Mouse (Mus musculus): ENCODE measurements at regions not wholly inside any gene's neighbourhood (a gene's known extent, or its start where the extent isn't known, plus 50 kb on each side); places are given as distances from the start of the nearest gene placed in this dataset.
A peak's percentile ranks its signal among the peaks of the same experiment; 100 is the strongest.

GRCm38 (mm10) chr5:45196159-45196558 lies 253.9 kb downstream of the Qdpr start:
- WGBS = 62% methylated on average over 3 of the region's 3 CpGs

GRCm38 (mm10) chr5:45192287-45192686 lies 257.7 kb downstream of the Qdpr start:
- no peaks in the 10 kb centered on the region for H3K4me1 ChIP-seq (replicated peaks)
- no peak overlapping the region for H3K9ac ChIP-seq
- ATAC-seq (ENCODE audit: low read depth) = no peak
- H3K27me3 ChIP-seq = no peaks in the 10 kb centered on the region
- no peaks in the 10 kb centered on the region for H3K9me3 ChIP-seq
- H3K36me3 ChIP-seq = no peaks in the 10 kb centered on the region
- no peak overlapping the region for H3K4me2 ChIP-seq
- H3K27ac ChIP-seq (replicated peaks) = no peak overlapping the region
- H3K4me3 ChIP-seq = no peak overlapping the region

More at GRCm38 (mm10) chr5:45196159-45196558, 253.9 kb downstream of the Qdpr start:
- H3K4me1 ChIP-seq (replicated peaks) = no peaks in the 10 kb centered on the region
- no peaks in the 10 kb centered on the region for H3K27me3 ChIP-seq
- no peak overlapping the region for H3K9ac ChIP-seq
- no peak overlapping the region for H3K27ac ChIP-seq (replicated peaks)
- no peak overlapping the region for H3K4me3 ChIP-seq
- H3K4me2 ChIP-seq = no peak overlapping the region
- ATAC-seq (ENCODE audit: low read depth) = no peak
- H3K9me3 ChIP-seq = no peaks in the 10 kb centered on the region
- no peaks in the 10 kb centered on the region for H3K36me3 ChIP-seq

GRCm38 (mm10) chr5:45173035-45173755 lies 276.8 kb downstream of the Qdpr start:
- H3K36me3 ChIP-seq = no peaks in the 10 kb centered on the region
- WGBS = 42% methylated on average over 8 of the region's 8 CpGs
- no peak for ATAC-seq (ENCODE audit: low read depth)
- H3K4me3 ChIP-seq = no peak overlapping the region
- H3K27me3 ChIP-seq = no peaks in the 10 kb centered on the region
- H3K9ac ChIP-seq = 0 out of 2 replicates have a peak overlapping the region, but pooled peaks have one; percentile 41
- H3K4me1 ChIP-seq (replicated peaks) = peaks cover 11% of the 10 kb centered on the region
- H3K9me3 ChIP-seq = no peaks in the 10 kb centered on the region
- H3K4me2 ChIP-seq = peak overlapping the region; percentile 28
- H3K27ac ChIP-seq (replicated peaks) = no peak overlapping the region

GRCm38 (mm10) chr5:45159194-45159593 lies 290.8 kb downstream of the Qdpr start:
- WGBS = 95% methylated on average over 4 of the region's 4 CpGs
- no peak overlapping the region for H3K4me2 ChIP-seq
- no peak for ATAC-seq (ENCODE audit: low read depth)
- no peaks in the 10 kb centered on the region for H3K27me3 ChIP-seq
- H3K4me1 ChIP-seq (replicated peaks) = no peaks in the 10 kb centered on the region
- H3K4me3 ChIP-seq = no peak overlapping the region
- no peaks in the 10 kb centered on the region for H3K9me3 ChIP-seq
- no peak overlapping the region for H3K9ac ChIP-seq
- H3K27ac ChIP-seq (replicated peaks) = no peak overlapping the region
- no peaks in the 10 kb centered on the region for H3K36me3 ChIP-seq

- no peak overlapping the region for H3K4me2 ChIP-seq
- H3K4me3 ChIP-seq = no peak overlapping the region
- no peaks in the 10 kb centered on the region for H3K36me3 ChIP-seq
- H3K4me1 ChIP-seq (replicated peaks) = no peaks in the 10 kb centered on the region
- no peaks in the 10 kb centered on the region for H3K27me3 ChIP-seq
- no peak overlapping the region for H3K9ac ChIP-seq
- ATAC-seq (ENCODE audit: low read depth) = no peak
- WGBS = 54% methylated on average over 2 of the region's 2 CpGs
- no peak overlapping the region for H3K27ac ChIP-seq (replicated peaks)
- H3K9me3 ChIP-seq = no peaks in the 10 kb centered on the region
Observed at GRCm38 (mm10) chr5:45154936-45155335, 295.1 kb downstream of the Qdpr start.

- no peak for ATAC-seq (ENCODE audit: low read depth)
- no peak overlapping the region for H3K4me3 ChIP-seq
- 95% methylated on average over 4 of the region's 4 CpGs for WGBS
Observed at GRCm38 (mm10) chr5:45144186-45144585, 305.9 kb downstream of the Qdpr start.

GRCm38 (mm10) chr5:45137198-45137973 lies 312.6 kb downstream of the Qdpr start:
- Histone ChIP-seq H3K4me2 (peak overlapping the region; percentile 38), H3K9me3 (no peaks in the 10 kb centered on the region), H3K27me3 (no peaks in the 10 kb centered on the region), H3K27ac (replicated peaks) (peak overlapping the region; percentile 74), H3K4me3 (no peak overlapping the region), H3K4me1 (replicated peaks) (peaks cover 13% of the 10 kb centered on the region), H3K9ac (peak overlapping the region; percentile 49; the same call in 1 of the 2 replicates), H3K36me3 (no peaks in the 10 kb centered on the region)
- peak; percentile 81 for ATAC-seq (ENCODE audit: low read depth)
- 13% methylated on average over 10 of the region's 10 CpGs for WGBS

More at GRCm38 (mm10) chr5:45144186-45144585, 305.9 kb downstream of the Qdpr start:
- no peak overlapping the region for H3K9ac ChIP-seq
- no peak overlapping the region for H3K27ac ChIP-seq (replicated peaks)
- H3K4me2 ChIP-seq = no peak overlapping the region
- no peaks in the 10 kb centered on the region for H3K4me1 ChIP-seq (replicated peaks)
- no peaks in the 10 kb centered on the region for H3K9me3 ChIP-seq
- H3K27me3 ChIP-seq = no peaks in the 10 kb centered on the region
- no peaks in the 10 kb centered on the region for H3K36me3 ChIP-seq

GRCm38 (mm10) chr5:45136696-45137095 lies 313.3 kb downstream of the Qdpr start:
- Histone ChIP-seq H3K9me3 (no peaks in the 10 kb centered on the region), H3K4me3 (no peak overlapping the region), H3K36me3 (no peaks in the 10 kb centered on the region), H3K9ac (peak overlapping the region; percentile 49; the same call in 1 of the 2 replicates), H3K4me2 (peak overlapping the region; percentile 38; the same call in 1 of the 2 replicates), H3K27me3 (no peaks in the 10 kb centered on the region), H3K27ac (replicated peaks) (peak overlapping the region; percentile 74), H3K4me1 (replicated peaks) (peaks cover 13% of the 10 kb centered on the region)
- 0 out of 2 replicates have a peak, but pooled peaks have one; percentile 19 for ATAC-seq (ENCODE audit: low read depth)
- WGBS = 18% methylated on average over 3 of the region's 3 CpGs

GRCm38 (mm10) chr5:45127971-45128370 lies 322.1 kb downstream of the Qdpr start:
- Histone ChIP-seq H3K27me3 (no peaks in the 10 kb centered on the region), H3K4me2 (no peak overlapping the region), H3K27ac (replicated peaks) (no peak overlapping the region), H3K4me1 (replicated peaks) (no peaks in the 10 kb centered on the region), H3K9ac (no peak overlapping the region), H3K4me3 (no peak overlapping the region), H3K36me3 (no peaks in the 10 kb centered on the region), H3K9me3 (no peaks in the 10 kb centered on the region)
- WGBS = 90% methylated on average over 8 of the region's 8 CpGs
- ATAC-seq (ENCODE audit: low read depth) = no peak

GRCm38 (mm10) chr5:45121751-45122280 lies 322.3 kb upstream of the Ldb2 start:
- Histone ChIP-seq H3K27ac (replicated peaks) (no peak overlapping the region), H3K9me3 (no peaks in the 10 kb centered on the region), H3K4me2 (no peak overlapping the region), H3K27me3 (no peaks in the 10 kb centered on the region), H3K9ac (no peak overlapping the region), H3K36me3 (no peaks in the 10 kb centered on the region), H3K4me3 (no peak overlapping the region), H3K4me1 (replicated peaks) (no peaks in the 10 kb centered on the region)
- ATAC-seq (ENCODE audit: low read depth) = no peak
- WGBS = 88% methylated on average over 2 of the region's 2 CpGs

- no peaks in the 10 kb centered on the region for H3K36me3 ChIP-seq
- ATAC-seq (ENCODE audit: low read depth) = no peak
- no peaks in the 10 kb centered on the region for H3K4me1 ChIP-seq (replicated peaks)
- H3K4me3 ChIP-seq = no peak overlapping the region
- H3K9me3 ChIP-seq = no peaks in the 10 kb centered on the region
- no peak overlapping the region for H3K27ac ChIP-seq (replicated peaks)
- no peak overlapping the region for H3K9ac ChIP-seq
- H3K27me3 ChIP-seq = no peaks in the 10 kb centered on the region
- WGBS = 89% methylated on average over 2 of the region's 2 CpGs
- no peak overlapping the region for H3K4me2 ChIP-seq
Observed at GRCm38 (mm10) chr5:45119757-45120156, 320.3 kb upstream of the Ldb2 start.

- Histone ChIP-seq H3K4me3 (no peak overlapping the region), H3K27me3 (no peaks in the 10 kb centered on the region; the same call in 1 of the 2 replicates), H3K4me1 (replicated peaks) (peaks cover 6% of the 10 kb centered on the region; the same call in 1 of the 2 replicates), H3K4me2 (no peak overlapping the region), H3K9me3 (no peaks in the 10 kb centered on the region), H3K9ac (no peak overlapping the region), H3K27ac (replicated peaks) (peak overlapping the region; percentile 65), H3K36me3 (no peaks in the 10 kb centered on the region)
- WGBS = 61% methylated on average over 4 of the region's 4 CpGs
- ATAC-seq (ENCODE audit: low read depth) = peak; percentile 59; the same call in 1 of the 2 replicates
Observed at GRCm38 (mm10) chr5:45111246-45111645, 311.8 kb upstream of the Ldb2 start.
